Comparison of ENCODE assay signal across 13 mouse cellular contexts in the genomic region with DNA sequence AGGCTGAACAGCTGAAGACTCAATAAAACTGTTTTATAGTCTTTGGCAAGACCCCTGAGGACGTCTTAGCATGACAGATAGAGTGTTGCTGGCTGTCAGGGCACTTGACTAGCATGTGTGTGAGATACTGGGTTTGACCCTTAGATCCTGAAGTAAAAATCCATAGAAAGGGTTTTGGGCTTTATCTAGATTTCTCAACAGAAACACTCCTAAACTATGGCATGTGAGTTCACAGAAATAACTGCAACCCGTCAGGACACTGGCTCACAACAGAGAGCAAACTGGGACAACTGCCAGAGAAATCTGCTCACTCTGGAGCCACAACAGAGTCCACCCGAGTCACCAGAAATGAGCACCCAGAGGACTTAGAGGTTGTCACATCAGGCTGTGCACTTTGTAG. TPM values are rescaled to one million over a fixed set of nuclear protein-coding genes. Genes with fewer than 3 reads are reported as not detected.
DNase-seq lines count a peak whose midpoint lies in the region; ATAC-seq and TF ChIP-seq lines count a peak whose summit lies in the region.
"Had no signal": no experiment of that assay in that cellular context is flagged by ENCODE, and none has a peak within 500 bp of the region (broad histone marks: within the 10 kb centered on the region; RNA-seq: fewer than 3 reads in every experiment).

No protein-coding gene starts in this region.

- no peak for DNase-seq in hindbrain, postnatal 0 days (ENCODE audit: low spot score)
- no peak for DNase-seq in neural tube, embryonic 10.5 days (ENCODE audit: extremely low spot score, low spot score)
- DNase-seq in midbrain, embryonic 11.5 days (ENCODE audit: low spot score, missing footprints) = no peak
- no peak for DNase-seq in spleen, adult 12 weeks (ENCODE audit: low spot score)
- DNase-seq: layer of hippocampus, adult 9-11 months; right cerebral cortex, postnatal 25 days had no signal

- H3K9me3 ChIP-seq in hindbrain, postnatal 0 days (ENCODE audit: low read length) = no peaks in the 10 kb centered on the region
- H3K9me3 ChIP-seq in hindbrain, embryonic 12.5 days (replicated peaks) = no peaks in the 10 kb centered on the region
- no peaks in the 10 kb centered on the region for H3K9me3 ChIP-seq in neural tube, embryonic 15.5 days (replicated peaks)
- no peaks in the 10 kb centered on the region for H3K9me3 ChIP-seq in intestine, embryonic 15.5 days
- no peaks in the 10 kb centered on the region for H3K9me3 ChIP-seq in midbrain, embryonic 11.5 days (ENCODE audit: control insufficient read depth, low read length)
- H3K9me3 ChIP-seq: embryonic facial prominence, embryonic 15.5 days; hindbrain, embryonic 10.5 days had no signal

- no peaks in the 10 kb centered on the region for H3K4me1 ChIP-seq in hindbrain, postnatal 0 days (ENCODE audit: insufficient read depth, low read length)
- no peaks in the 10 kb centered on the region for H3K4me1 ChIP-seq in hindbrain, embryonic 12.5 days
- peaks cover 10% of the 10 kb centered on the region; the same call in 1 of the 2 replicates for H3K4me1 ChIP-seq in neural tube, embryonic 15.5 days
- H3K4me1 ChIP-seq in intestine, embryonic 15.5 days (replicated peaks) = peaks cover 12% of the 10 kb centered on the region
- no peaks in the 10 kb centered on the region for H3K4me1 ChIP-seq in midbrain, embryonic 11.5 days (ENCODE audit: control insufficient read depth, insufficient read depth, low read length)
- H3K4me1 ChIP-seq: hindbrain, embryonic 10.5 days had no signal

- H3K27ac ChIP-seq in hindbrain, postnatal 0 days = peak overlapping the region; percentile 4; the same call in 1 of the 2 replicates
- no peak overlapping the region for H3K27ac ChIP-seq in hindbrain, embryonic 12.5 days
- H3K27ac ChIP-seq in neural tube, embryonic 15.5 days (replicated peaks) = 0 out of 2 replicates have a peak overlapping the region, but pooled peaks have one; percentile 24
- no peak overlapping the region for H3K27ac ChIP-seq in intestine, embryonic 15.5 days
- H3K27ac ChIP-seq in midbrain, embryonic 11.5 days (ENCODE audit: low read depth, low read length) = no peak overlapping the region
- H3K27ac ChIP-seq: embryonic facial prominence, embryonic 15.5 days; hindbrain, embryonic 10.5 days had no signal

- 37% methylated on average over 3 of the region's 3 CpGs for WGBS in hindbrain, postnatal 0 days
- 85% methylated on average over 3 of the region's 3 CpGs for WGBS in hindbrain, embryonic 12.5 days
- WGBS in neural tube, embryonic 15.5 days = 41% methylated on average over 3 of the region's 3 CpGs
- 30% methylated on average over 3 of the region's 3 CpGs for WGBS in intestine, embryonic 15.5 days
- WGBS in midbrain, embryonic 11.5 days = 82% methylated on average over 3 of the region's 3 CpGs

- ATAC-seq in hindbrain, postnatal 0 days = no peak
- ATAC-seq in hindbrain, embryonic 12.5 days (ENCODE audit: low FRiP score) = no peak
- ATAC-seq in neural tube, embryonic 15.5 days (ENCODE audit: low FRiP score) = no peak
- ATAC-seq in intestine, embryonic 15.5 days = peak; percentile 1; the same call in 1 of the 2 replicates
- ATAC-seq in midbrain, embryonic 11.5 days (ENCODE audit: low FRiP score) = no peak
- ATAC-seq: activated CD4-positive, CD25-positive, alpha-beta regulatory T cell, adult 4 months; midbrain, embryonic 16.5 days had no signal

- no peaks in the 10 kb centered on the region for H3K36me3 ChIP-seq in hindbrain, postnatal 0 days (ENCODE audit: insufficient read depth, low read length)
- H3K36me3 ChIP-seq in hindbrain, embryonic 12.5 days = peaks cover 25% of the 10 kb centered on the region
- peaks cover 17% of the 10 kb centered on the region; the same call in 1 of the 2 replicates for H3K36me3 ChIP-seq in neural tube, embryonic 15.5 days
- peaks cover 6% of the 10 kb centered on the region; the same call in 1 of the 2 replicates for H3K36me3 ChIP-seq in intestine, embryonic 15.5 days
- no peaks in the 10 kb centered on the region for H3K36me3 ChIP-seq in midbrain, embryonic 11.5 days (ENCODE audit: control insufficient read depth, insufficient read depth, low read length)

- no peaks in the 10 kb centered on the region for H3K27me3 ChIP-seq in hindbrain, postnatal 0 days (ENCODE audit: insufficient read depth, low read length)
- no peaks in the 10 kb centered on the region for H3K27me3 ChIP-seq in hindbrain, embryonic 12.5 days
- H3K27me3 ChIP-seq in neural tube, embryonic 15.5 days (replicated peaks) = no peaks in the 10 kb centered on the region
- no peaks in the 10 kb centered on the region for H3K27me3 ChIP-seq in intestine, embryonic 15.5 days (replicated peaks)
- H3K27me3 ChIP-seq in midbrain, embryonic 11.5 days (ENCODE audit: control insufficient read depth, insufficient read depth, low read length) = no peaks in the 10 kb centered on the region
- H3K27me3 ChIP-seq: embryonic facial prominence, embryonic 15.5 days had no signal

- H3K4me3 ChIP-seq in hindbrain, postnatal 0 days (ENCODE audit: low read length) = no peak overlapping the region
- no peak overlapping the region for H3K4me3 ChIP-seq in hindbrain, embryonic 12.5 days
- no peak overlapping the region for H3K4me3 ChIP-seq in neural tube, embryonic 15.5 days (replicated peaks)
- no peak overlapping the region for H3K4me3 ChIP-seq in intestine, embryonic 15.5 days (replicated peaks)
- H3K4me3 ChIP-seq in midbrain, embryonic 11.5 days (ENCODE audit: low read depth, low read length) = no peak overlapping the region
- H3K4me3 ChIP-seq: embryonic facial prominence, embryonic 15.5 days; hindbrain, embryonic 10.5 days had no signal

- H3K9ac ChIP-seq in hindbrain, postnatal 0 days (replicated peaks; ENCODE audit: low read length) = no peak overlapping the region
- no peak overlapping the region for H3K9ac ChIP-seq in hindbrain, embryonic 12.5 days
- H3K9ac ChIP-seq in neural tube, embryonic 15.5 days (replicated peaks) = no peak overlapping the region
- no peak overlapping the region for H3K9ac ChIP-seq in intestine, embryonic 15.5 days
- no peak overlapping the region for H3K9ac ChIP-seq in midbrain, embryonic 11.5 days (ENCODE audit: low read length)
- H3K9ac ChIP-seq: embryonic facial prominence, embryonic 15.5 days had no signal

- no peak overlapping the region for H3K4me2 ChIP-seq in hindbrain, postnatal 0 days (ENCODE audit: low read depth, low read length)
- no peak overlapping the region for H3K4me2 ChIP-seq in hindbrain, embryonic 12.5 days (replicated peaks)
- no peak overlapping the region for H3K4me2 ChIP-seq in neural tube, embryonic 15.5 days
- H3K4me2 ChIP-seq in intestine, embryonic 15.5 days (replicated peaks) = no peak overlapping the region
- H3K4me2 ChIP-seq in midbrain, embryonic 11.5 days = no peak overlapping the region
- H3K4me2 ChIP-seq: embryonic facial prominence, embryonic 15.5 days had no signal

- no peak for TF ChIP-seq CTCF in hindbrain, postnatal 0 days (IDR thresholded peaks at IDR 0.05; ENCODE audit: low read depth)

RNA-seq across cellular contexts. Expression of a gene that starts 15.3 kb away (rescaled TPM):
- total RNA-seq in hindbrain, postnatal 0 days (2014; rRNA removed) = 5.6 and 7.2 TPM in 2 replicates
- polyA plus RNA-seq in hindbrain, postnatal 0 days (2015; fragmentation: Nextera tagmentation; extraction: Ambion mirVana) = 4.4 and 5.0 TPM in 2 replicates
- 0.17 and 0.18 TPM in 2 replicates for polyA plus RNA-seq in hindbrain, embryonic 12.5 days (2016; fragmentation: Nextera tagmentation; extraction: Ambion mirVana)
- polyA plus RNA-seq in neural tube, embryonic 15.5 days (2015; fragmentation: Nextera tagmentation; extraction: Ambion mirVana) = 0.24 TPM in 1 of 2 replicates, not detected in the other
- 0.20 and 0.28 TPM in 2 replicates for polyA plus RNA-seq in intestine, embryonic 15.5 days (2015; fragmentation: Nextera tagmentation; extraction: Ambion mirVana)
- not detected in 2 replicates for polyA plus RNA-seq in midbrain, embryonic 11.5 days (2014; fragmentation: Nextera tagmentation; extraction: Ambion mirVana)
- polyA plus RNA-seq: activated CD4-positive, CD25-positive, alpha-beta regulatory T cell, adult 4 months had no signal

RNA-seq across cellular contexts. Expression of a gene that starts 17.9 kb away (rescaled TPM):
- total RNA-seq in hindbrain, postnatal 0 days (2014; rRNA removed) = 35.1 and 41.4 TPM in 2 replicates
- 19.0 and 20.1 TPM in 2 replicates for polyA plus RNA-seq in hindbrain, postnatal 0 days (2015; fragmentation: Nextera tagmentation; extraction: Ambion mirVana)
- polyA plus RNA-seq in hindbrain, embryonic 12.5 days (2016; fragmentation: Nextera tagmentation; extraction: Ambion mirVana) = 32.5 and 32.6 TPM in 2 replicates
- polyA plus RNA-seq in neural tube, embryonic 15.5 days (2015; fragmentation: Nextera tagmentation; extraction: Ambion mirVana) = 20.1 and 22.5 TPM in 2 replicates
- 18.5 and 25.1 TPM in 2 replicates for polyA plus RNA-seq in intestine, embryonic 15.5 days (2015; fragmentation: Nextera tagmentation; extraction: Ambion mirVana)
- 19.0 and 21.5 TPM in 2 replicates for polyA plus RNA-seq in midbrain, embryonic 11.5 days (2014; fragmentation: Nextera tagmentation; extraction: Ambion mirVana)

RNA-seq across cellular contexts. Expression of a gene that starts 22.9 kb away (rescaled TPM):
- 0.61 and 0.68 TPM in 2 replicates for total RNA-seq in hindbrain, postnatal 0 days (2014; rRNA removed)
- 0.30 and 0.72 TPM in 2 replicates for polyA plus RNA-seq in hindbrain, postnatal 0 days (2015; fragmentation: Nextera tagmentation; extraction: Ambion mirVana)
- 0.27 TPM in 1 of 2 replicates, not detected in the other for polyA plus RNA-seq in hindbrain, embryonic 12.5 days (2016; fragmentation: Nextera tagmentation; extraction: Ambion mirVana)
- not detected in 2 replicates for polyA plus RNA-seq in neural tube, embryonic 15.5 days (2015; fragmentation: Nextera tagmentation; extraction: Ambion mirVana)
- polyA plus RNA-seq in intestine, embryonic 15.5 days (2015; fragmentation: Nextera tagmentation; extraction: Ambion mirVana) = 0.10 and 0.46 TPM in 2 replicates
- 0.37 TPM in 1 of 2 replicates, not detected in the other for polyA plus RNA-seq in midbrain, embryonic 11.5 days (2014; fragmentation: Nextera tagmentation; extraction: Ambion mirVana)
- polyA plus RNA-seq: activated CD4-positive, CD25-positive, alpha-beta regulatory T cell, adult 4 months had no signal

RNA-seq across cellular contexts. Expression of a gene that starts 22.9 kb away (rescaled TPM):
- 90.6 and 99.7 TPM in 2 replicates for total RNA-seq in hindbrain, postnatal 0 days (2014; rRNA removed)
- 69.7 and 76.3 TPM in 2 replicates for polyA plus RNA-seq in hindbrain, postnatal 0 days (2015; fragmentation: Nextera tagmentation; extraction: Ambion mirVana)
- 53.6 and 57.5 TPM in 2 replicates for polyA plus RNA-seq in hindbrain, embryonic 12.5 days (2016; fragmentation: Nextera tagmentation; extraction: Ambion mirVana)
- polyA plus RNA-seq in neural tube, embryonic 15.5 days (2015; fragmentation: Nextera tagmentation; extraction: Ambion mirVana) = 71.9 and 78.2 TPM in 2 replicates
- polyA plus RNA-seq in intestine, embryonic 15.5 days (2015; fragmentation: Nextera tagmentation; extraction: Ambion mirVana) = 52.1 and 56.4 TPM in 2 replicates
- 47.2 and 50.9 TPM in 2 replicates for polyA plus RNA-seq in midbrain, embryonic 11.5 days (2014; fragmentation: Nextera tagmentation; extraction: Ambion mirVana)

RNA-seq across cellular contexts. Expression of a gene that starts 48.1 kb away (rescaled TPM):
- 33.2 and 39.1 TPM in 2 replicates for total RNA-seq in hindbrain, postnatal 0 days (2014; rRNA removed)
- polyA plus RNA-seq in hindbrain, postnatal 0 days (2015; fragmentation: Nextera tagmentation; extraction: Ambion mirVana) = 34.7 and 35.3 TPM in 2 replicates
- 42.1 and 43.6 TPM in 2 replicates for polyA plus RNA-seq in hindbrain, embryonic 12.5 days (2016; fragmentation: Nextera tagmentation; extraction: Ambion mirVana)
- 46.2 and 50.5 TPM in 2 replicates for polyA plus RNA-seq in neural tube, embryonic 15.5 days (2015; fragmentation: Nextera tagmentation; extraction: Ambion mirVana)
- 21.4 and 24.9 TPM in 2 replicates for polyA plus RNA-seq in intestine, embryonic 15.5 days (2015; fragmentation: Nextera tagmentation; extraction: Ambion mirVana)
- polyA plus RNA-seq in midbrain, embryonic 11.5 days (2014; fragmentation: Nextera tagmentation; extraction: Ambion mirVana) = 15.0 and 15.9 TPM in 2 replicates

Comparison
In these comparisons a context has a peak if more than half of its experiments do, and no peak if none do; other contexts are left out.
1. H3K27ac ChIP-seq: peak in hindbrain, postnatal 0 days (single experiment) and neural tube, embryonic 15.5 days (single experiment); none in hindbrain, embryonic 12.5 days (single experiment), intestine, embryonic 15.5 days (single experiment) and midbrain, embryonic 11.5 days (single experiment).